Mouse (Mus musculus): ENCODE data around the gene Hdac4.

DNA sequence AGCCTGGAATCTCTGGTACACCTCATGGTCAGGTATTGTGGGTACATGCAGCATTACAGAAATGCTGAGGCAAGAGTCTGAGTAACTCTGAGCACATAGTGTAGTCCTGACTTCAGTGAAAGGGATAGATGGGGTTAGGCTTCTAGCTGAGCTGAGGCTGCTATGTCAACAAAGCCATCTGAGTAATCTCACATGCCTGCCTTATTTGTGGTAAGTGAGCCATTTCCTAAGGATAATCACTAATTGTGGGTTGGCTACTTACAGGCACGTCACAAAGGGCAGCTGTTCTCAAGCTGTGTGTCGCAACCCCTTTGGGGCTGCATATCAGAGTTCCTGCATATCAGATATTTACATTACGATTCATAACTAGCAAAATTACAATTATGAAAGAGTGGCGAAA, 239.3 kb downstream of the Hdac4 start:
- TF ChIP-seq POLR2A (IDR thresholded peaks at IDR 0.05; ENCODE audit: extremely low read depth, insufficient read depth, low read length) (no peak), CTCF (IDR thresholded peaks at IDR 0.05; ENCODE audit: extremely low read depth, insufficient read depth, low read length) (no peak)
